Mouse (Mus musculus): ENCODE data around the gene Gm35549. TPM values are rescaled to one million over a fixed set of nuclear protein-coding genes. Genes with fewer than 3 reads are reported as not detected.
"Not testable (repeated sequence)": the region's sequence is repeated elsewhere in the genome, so short reads cannot be mapped to it uniquely, and the experiment has no call there.

Gm35549 gene
- polyA plus RNA-seq, 1 experiment from 2014 or later, result 0.85 TPM

GRCm38 (mm10) chr9:122856716-122857115 lies 12.9 kb upstream of the Gm35549 start:
- no peak for ATAC-seq (ENCODE audit: insufficient number of reproducible peaks, low FRiP score, low TSS enrichment, low read depth)
- whole genome bisulfite sequencing, result 99% methylated on average over 3 of the region's 3 CpGs
- peaks cover 14% of the 10 kb centered on the region; the same call in 1 of the 2 replicates for H3K9me3 ChIP-seq (replicated peaks)
- no peak overlapping the region for H3K4me2 ChIP-seq (replicated peaks)
- H3K4me3 ChIP-seq (replicated peaks), result no peak overlapping the region
- H3K27me3 ChIP-seq, result no peaks in the 10 kb centered on the region
- no peak overlapping the region for H3K27ac ChIP-seq (replicated peaks)
- H3K36me3 ChIP-seq, result peaks cover 93% of the 10 kb centered on the region
- no peak overlapping the region for H3K9ac ChIP-seq
- H3K4me1 ChIP-seq, result no peaks in the 10 kb centered on the region

- Histone ChIP-seq H3K27ac (replicated peaks) (no peak overlapping the region), H3K9ac (no peak overlapping the region), H3K9me3 (replicated peaks) (peaks cover 15% of the 10 kb centered on the region; the same call in 1 of the 2 replicates), H3K36me3 (peaks cover 93% of the 10 kb centered on the region), H3K4me3 (replicated peaks) (no peak overlapping the region), H3K4me1 (no peaks in the 10 kb centered on the region), H3K4me2 (replicated peaks) (no peak overlapping the region), H3K27me3 (no peaks in the 10 kb centered on the region)
- 96% methylated on average over 4 of the region's 4 CpGs for WGBS
- ATAC-seq (ENCODE audit: insufficient number of reproducible peaks, low FRiP score, low TSS enrichment, low read depth), result no peak
Measured at GRCm38 (mm10) chr9:122855617-122856016, 11.8 kb upstream of the Gm35549 start.

GRCm38 (mm10) chr9:122855141-122855540 lies 11.3 kb upstream of the Gm35549 start:
- peaks cover 93% of the 10 kb centered on the region for H3K36me3 ChIP-seq
- H3K4me2 ChIP-seq (replicated peaks); H3K4me1 ChIP-seq; H3K4me3 ChIP-seq (replicated peaks); H3K9ac ChIP-seq; ATAC-seq (ENCODE audit: insufficient number of reproducible peaks, low FRiP score, low TSS enrichment, low read depth); H3K27me3 ChIP-seq; H3K27ac ChIP-seq (replicated peaks): not testable (repeated sequence)
- H3K9me3 ChIP-seq (replicated peaks), result peaks cover 14% of the 10 kb centered on the region; the same call in 1 of the 2 replicates
- WGBS, result 89% methylated on average over 2 of the region's 7 CpGs

GRCm38 (mm10) chr9:122854526-122854925 lies 10.7 kb upstream of the Gm35549 start:
- Histone ChIP-seq H3K4me3 (replicated peaks) (no peak overlapping the region), H3K9me3 (replicated peaks) (peaks cover 10% of the 10 kb centered on the region; the same call in 1 of the 2 replicates), H3K9ac (no peak overlapping the region), H3K36me3 (peaks cover 93% of the 10 kb centered on the region), H3K27ac (replicated peaks) (no peak overlapping the region), H3K27me3 (no peaks in the 10 kb centered on the region), H3K4me2 (replicated peaks) (no peak overlapping the region), H3K4me1 (no peaks in the 10 kb centered on the region)
- WGBS, result 88% methylated on average over 7 of the region's 7 CpGs
- no peak for ATAC-seq (ENCODE audit: insufficient number of reproducible peaks, low FRiP score, low TSS enrichment, low read depth)

- H3K27ac ChIP-seq (replicated peaks); H3K4me3 ChIP-seq (replicated peaks); ATAC-seq (ENCODE audit: insufficient number of reproducible peaks, low FRiP score, low TSS enrichment, low read depth); H3K9ac ChIP-seq; H3K9me3 ChIP-seq (replicated peaks); H3K4me2 ChIP-seq (replicated peaks); H3K4me1 ChIP-seq; H3K27me3 ChIP-seq: not testable (repeated sequence)
- WGBS, result 87% methylated on average over 7 of the region's 8 CpGs
- peaks cover 45% of the 10 kb centered on the region for H3K36me3 ChIP-seq
Measured at GRCm38 (mm10) chr9:122847811-122848311, 4.0 kb upstream of the Gm35549 start.

GRCm38 (mm10) chr9:122846156-122846555 lies 2.3 kb upstream of the Gm35549 start:
- Histone ChIP-seq H3K27ac (replicated peaks) (no peak overlapping the region), H3K9me3 (replicated peaks) (peaks cover 4% of the 10 kb centered on the region; the same call in 1 of the 2 replicates), H3K4me2 (replicated peaks) (no peak overlapping the region), H3K4me3 (replicated peaks) (no peak overlapping the region), H3K36me3 (peaks cover 28% of the 10 kb centered on the region), H3K4me1 (no peaks in the 10 kb centered on the region), H3K9ac (no peak overlapping the region), H3K27me3 (no peaks in the 10 kb centered on the region)
- ATAC-seq (ENCODE audit: insufficient number of reproducible peaks, low FRiP score, low TSS enrichment, low read depth), result no peak

- WGBS, result 85% methylated on average over 3 of the region's 3 CpGs
Measured at GRCm38 (mm10) chr9:122845621-122846020, 1.8 kb upstream of the Gm35549 start.

GRCm38 (mm10) chr9:122837680-122838079 lies 6.2 kb downstream of the Gm35549 start:
- no peak overlapping the region for H3K9ac ChIP-seq
- ATAC-seq (ENCODE audit: insufficient number of reproducible peaks, low FRiP score, low TSS enrichment, low read depth), result peak; percentile 49
- H3K4me3 ChIP-seq (replicated peaks), result peak overlapping the region; percentile 7; the same call in 1 of the 2 replicates
- peaks cover 21% of the 10 kb centered on the region for H3K4me1 ChIP-seq
- peaks cover 8% of the 10 kb centered on the region for H3K36me3 ChIP-seq
- no peaks in the 10 kb centered on the region for H3K27me3 ChIP-seq
- peak overlapping the region; percentile 28 for H3K4me2 ChIP-seq (replicated peaks)
- WGBS, result 29% methylated on average over 16 of the region's 16 CpGs
- H3K9me3 ChIP-seq (replicated peaks), result no peaks in the 10 kb centered on the region
- peak overlapping the region; percentile 73 for H3K27ac ChIP-seq (replicated peaks)

More at GRCm38 (mm10) chr9:122845621-122846020, 1.8 kb upstream of the Gm35549 start:
- H3K27ac ChIP-seq (replicated peaks), result no peak overlapping the region
- H3K4me3 ChIP-seq (replicated peaks), result no peak overlapping the region
- no peak overlapping the region for H3K4me2 ChIP-seq (replicated peaks)
- H3K36me3 ChIP-seq, result peaks cover 22% of the 10 kb centered on the region
- H3K4me1 ChIP-seq, result no peaks in the 10 kb centered on the region
- H3K27me3 ChIP-seq, result no peaks in the 10 kb centered on the region
- peaks cover 3% of the 10 kb centered on the region; the same call in 1 of the 2 replicates for H3K9me3 ChIP-seq (replicated peaks)
- no peak overlapping the region for H3K9ac ChIP-seq
- no peak for ATAC-seq (ENCODE audit: insufficient number of reproducible peaks, low FRiP score, low TSS enrichment, low read depth)

GRCm38 (mm10) chr9:122837216-122837615 lies 6.6 kb downstream of the Gm35549 start:
- no peak for ATAC-seq (ENCODE audit: insufficient number of reproducible peaks, low FRiP score, low TSS enrichment, low read depth)
- Histone ChIP-seq H3K27ac (replicated peaks) (peak overlapping the region; percentile 73), H3K27me3 (no peaks in the 10 kb centered on the region), H3K9ac (no peak overlapping the region), H3K4me2 (replicated peaks) (0 out of 2 replicates have a peak overlapping the region, but pooled peaks have one; percentile 28), H3K36me3 (peaks cover 8% of the 10 kb centered on the region), H3K4me3 (replicated peaks) (no peak overlapping the region), H3K9me3 (replicated peaks) (no peaks in the 10 kb centered on the region), H3K4me1 (peaks cover 21% of the 10 kb centered on the region)
- WGBS, result 76% methylated on average over 4 of the region's 4 CpGs

- Histone ChIP-seq H3K4me2 (replicated peaks) (no peak overlapping the region), H3K27me3 (no peaks in the 10 kb centered on the region), H3K36me3 (peaks cover 8% of the 10 kb centered on the region), H3K9ac (no peak overlapping the region), H3K4me3 (replicated peaks) (no peak overlapping the region), H3K27ac (replicated peaks) (peak overlapping the region; percentile 73), H3K4me1 (peaks cover 21% of the 10 kb centered on the region), H3K9me3 (replicated peaks) (no peaks in the 10 kb centered on the region)
- ATAC-seq (ENCODE audit: insufficient number of reproducible peaks, low FRiP score, low TSS enrichment, low read depth), result peak; percentile 82
- WGBS, result 11% methylated on average over 6 of the region's 6 CpGs
Measured at GRCm38 (mm10) chr9:122836790-122837189, 7.0 kb downstream of the Gm35549 start.

GRCm38 (mm10) chr9:122836126-122836525 lies 7.7 kb downstream of the Gm35549 start:
- ATAC-seq (ENCODE audit: insufficient number of reproducible peaks, low FRiP score, low TSS enrichment, low read depth), result no peak
- H3K4me2 ChIP-seq (replicated peaks), result no peak overlapping the region
- 32% methylated on average over 9 of the region's 9 CpGs for WGBS

GRCm38 (mm10) chr9:122829826-122830380 lies 13.9 kb downstream of the Gm35549 start:
- Histone ChIP-seq H3K27ac (replicated peaks) (no peak overlapping the region), H3K27me3 (no peaks in the 10 kb centered on the region), H3K9ac (no peak overlapping the region), H3K4me2 (replicated peaks) (no peak overlapping the region), H3K4me3 (replicated peaks) (no peak overlapping the region), H3K4me1 (no peaks in the 10 kb centered on the region), H3K36me3 (peaks cover 46% of the 10 kb centered on the region), H3K9me3 (replicated peaks) (no peaks in the 10 kb centered on the region)
- ATAC-seq (ENCODE audit: insufficient number of reproducible peaks, low FRiP score, low TSS enrichment, low read depth), result no peak
- WGBS, result 84% methylated on average over 4 of the region's 4 CpGs

More at GRCm38 (mm10) chr9:122836126-122836525, 7.7 kb downstream of the Gm35549 start:
- Histone ChIP-seq H3K9me3 (replicated peaks) (no peaks in the 10 kb centered on the region), H3K9ac (no peak overlapping the region), H3K4me1 (peaks cover 21% of the 10 kb centered on the region), H3K4me3 (replicated peaks) (no peak overlapping the region), H3K36me3 (peaks cover 8% of the 10 kb centered on the region), H3K27me3 (no peaks in the 10 kb centered on the region), H3K27ac (replicated peaks) (peak overlapping the region; percentile 73)
